In the genomic region with DNA sequence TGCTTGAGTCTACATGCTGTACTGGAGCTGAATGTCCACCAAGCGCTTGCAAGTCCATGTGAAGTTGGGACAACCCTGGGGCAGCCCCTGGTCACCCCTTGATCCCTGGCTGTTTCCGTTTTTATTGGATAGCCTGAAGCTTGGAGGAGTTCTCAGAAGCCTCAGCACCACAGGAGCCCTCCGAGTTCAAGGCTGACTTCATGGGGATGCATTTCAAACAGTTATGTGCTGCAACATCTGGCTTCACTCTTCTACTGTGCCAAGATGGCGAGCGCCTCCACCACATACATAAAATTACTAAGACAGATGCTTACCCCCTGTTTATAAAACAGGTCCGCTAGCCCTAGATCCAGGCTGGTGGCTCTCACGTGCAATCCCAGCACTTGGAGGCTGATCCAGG, we compare ENCODE assay signal across 29 mouse cellular contexts.
DNase-seq lines count a peak whose midpoint lies in the region; ATAC-seq lines count a peak whose summit lies in the region.
"Had no signal": no experiment of that assay in that cellular context is flagged by ENCODE, and none has a peak within 500 bp of the region (broad histone marks: within the 10 kb centered on the region; RNA-seq: fewer than 3 reads in every experiment).

No protein-coding gene starts in this region.

- no peaks in the 10 kb centered on the region for H3K27me3 ChIP-seq in limb, embryonic 11.5 days (ENCODE audit: control insufficient read depth, insufficient read depth, low read length)
- no peaks in the 10 kb centered on the region for H3K27me3 ChIP-seq in limb, embryonic 10.5 days (ENCODE audit: low read depth, poor library complexity, severe bottlenecking)
- no peaks in the 10 kb centered on the region for H3K27me3 ChIP-seq in neural tube, embryonic 15.5 days (replicated peaks)
- H3K27me3 ChIP-seq: CH12.LX; embryonic facial prominence, embryonic 13.5 days; embryonic facial prominence, embryonic 15.5 days; forebrain, embryonic 12.5 days; Patski had no signal

- peak; percentile 37 for DNase-seq in embryo, embryonic 11 days
- DNase-seq in embryo, embryonic 9.5 days (ENCODE audit: extremely low spot score): no peak
- peak; percentile 25 for DNase-seq in limb, embryonic 11.5 days (ENCODE audit: low spot score)
- no peak for DNase-seq in limb, embryonic 10.5 days (ENCODE audit: low spot score)
- DNase-seq in neural tube, embryonic 10.5 days (ENCODE audit: extremely low spot score, low spot score): peak; percentile 15
- no peak for DNase-seq in adrenal gland, adult 18-20 months (ENCODE audit: low spot score in 2 of 2)
- DNase-seq: adrenal gland, adult 2 months; adrenal gland, postnatal 10 days; adrenal gland, postnatal 25 days; B cell, adult 2 months; cerebellum, adult 11 months; cerebellum, adult 18-20 months; cerebellum, adult 8-10 months; cerebellum, adult 9-11 months; cerebellum, postnatal 14 days; cerebellum, postnatal 36 days had no signal

- H3K4me2 ChIP-seq in limb, embryonic 11.5 days (ENCODE audit: low read depth, severe bottlenecking): no peak overlapping the region
- H3K4me2 ChIP-seq in neural tube, embryonic 15.5 days: no peak overlapping the region
- H3K4me2 ChIP-seq: embryonic facial prominence, embryonic 13.5 days; embryonic facial prominence, embryonic 15.5 days; forebrain, embryonic 12.5 days had no signal

- no peak overlapping the region for H3K9ac ChIP-seq in limb, embryonic 11.5 days (ENCODE audit: low read length)
- no peak overlapping the region for H3K9ac ChIP-seq in neural tube, embryonic 15.5 days (replicated peaks)
- H3K9ac ChIP-seq: embryonic facial prominence, embryonic 13.5 days; embryonic facial prominence, embryonic 15.5 days; forebrain, embryonic 12.5 days had no signal

- no peaks in the 10 kb centered on the region for H3K36me3 ChIP-seq in limb, embryonic 11.5 days (ENCODE audit: control insufficient read depth, insufficient read depth, low read length)
- H3K36me3 ChIP-seq in limb, embryonic 10.5 days: no peaks in the 10 kb centered on the region
- no peaks in the 10 kb centered on the region for H3K36me3 ChIP-seq in neural tube, embryonic 15.5 days
- H3K36me3 ChIP-seq: embryonic facial prominence, embryonic 13.5 days; embryonic facial prominence, embryonic 15.5 days; forebrain, embryonic 10.5 days; forebrain, embryonic 12.5 days; G1E had no signal

- no peak overlapping the region for H3K27ac ChIP-seq in limb, embryonic 11.5 days (replicated peaks; ENCODE audit: low read depth, low read length)
- no peak overlapping the region for H3K27ac ChIP-seq in limb, embryonic 10.5 days
- no peak overlapping the region for H3K27ac ChIP-seq in neural tube, embryonic 15.5 days (replicated peaks)
- H3K27ac ChIP-seq: embryonic facial prominence, embryonic 13.5 days; embryonic facial prominence, embryonic 15.5 days; forebrain, embryonic 10.5 days; forebrain, embryonic 12.5 days had no signal

- no peaks in the 10 kb centered on the region for H3K4me1 ChIP-seq in limb, embryonic 11.5 days (ENCODE audit: control insufficient read depth, insufficient read depth, low read length)
- H3K4me1 ChIP-seq in limb, embryonic 10.5 days: 0 out of 2 replicates have a peak, but pooled peaks cover 5% of the 10 kb centered on the region
- no peaks in the 10 kb centered on the region for H3K4me1 ChIP-seq in neural tube, embryonic 15.5 days
- H3K4me1 ChIP-seq: embryonic facial prominence, embryonic 13.5 days; embryonic facial prominence, embryonic 15.5 days; forebrain, embryonic 10.5 days; forebrain, embryonic 12.5 days had no signal

- H3K4me3 ChIP-seq in limb, embryonic 11.5 days (ENCODE audit: low read depth, low read length): no peak overlapping the region
- no peak overlapping the region for H3K4me3 ChIP-seq in limb, embryonic 10.5 days
- H3K4me3 ChIP-seq in neural tube, embryonic 15.5 days (replicated peaks): no peak overlapping the region
- H3K4me3 ChIP-seq: embryonic facial prominence, embryonic 13.5 days; embryonic facial prominence, embryonic 15.5 days; erythroblast, embryonic 14.5 days; forebrain, embryonic 10.5 days; forebrain, embryonic 12.5 days had no signal

- H3K9me3 ChIP-seq in limb, embryonic 11.5 days (ENCODE audit: control insufficient read depth, low read length): no peaks in the 10 kb centered on the region
- no peaks in the 10 kb centered on the region for H3K9me3 ChIP-seq in limb, embryonic 10.5 days (replicated peaks)
- no peaks in the 10 kb centered on the region for H3K9me3 ChIP-seq in neural tube, embryonic 15.5 days (replicated peaks)
- H3K9me3 ChIP-seq: embryonic facial prominence, embryonic 13.5 days; embryonic facial prominence, embryonic 15.5 days; forebrain, embryonic 10.5 days; forebrain, embryonic 12.5 days; G1E had no signal

- no peak for ATAC-seq in limb, embryonic 11.5 days (ENCODE audit: insufficient number of reproducible peaks, low FRiP score, low TSS enrichment, low read depth)
- no peak for ATAC-seq in neural tube, embryonic 15.5 days (ENCODE audit: low FRiP score)
- ATAC-seq: activated CD4-positive, CD25-positive, alpha-beta regulatory T cell, adult 4 months; CD4-positive, CD25-positive, alpha-beta regulatory T cell, adult 4 months; forebrain, embryonic 14.5 days; forebrain, embryonic 16.5 days; Patski had no signal

- WGBS in limb, embryonic 11.5 days: 45% methylated on average over 7 of the region's 7 CpGs
- WGBS in limb, embryonic 10.5 days: 74% methylated on average over 7 of the region's 7 CpGs
- 72% methylated on average over 7 of the region's 7 CpGs for WGBS in neural tube, embryonic 15.5 days

Comparison
In these comparisons a context has a peak if more than half of its experiments do, and no peak if none do; other contexts are left out.
1. DNase-seq: peak in embryo, embryonic 11 days (single experiment), limb, embryonic 11.5 days (single experiment) and neural tube, embryonic 10.5 days (single experiment); none in embryo, embryonic 9.5 days (single experiment), limb, embryonic 10.5 days (single experiment) and adrenal gland, adult 18-20 months (0 of 2).